Mouse (Mus musculus) ES-Bruce4 (cell line): ENCODE measurements around the gene Styx.

ENCODE experiments used
- CTCF ChIP-seq: IDR thresholded peaks from one replicate; pipeline ENCODE4 v1.8.1; 2011; ENCODE audit warnings: low read depth, low read length
- EP300 ChIP-seq: IDR thresholded peaks from 2 replicates; pipeline ENCODE4 v1.6.1; 2011; ENCODE audit warnings: low read depth, low read length; ENCODE audit not compliant: insufficient read depth
- POLR2A ChIP-seq: IDR thresholded peaks from one replicate; pipeline ENCODE4 v1.8.1; 2011; ENCODE audit warnings: low read length; ENCODE audit not compliant: insufficient read depth

- TF ChIP-seq CTCF (no peak), EP300 (no peak), POLR2A (no peak)
These were observed 41.2 kb upstream of the Styx start for GRCm38 (mm10) chr14:45309646-45310045.
